Mouse (Mus musculus): ENCODE measurements around the gene Fam198a. TPM values are rescaled to one million over a fixed set of nuclear protein-coding genes. Genes with fewer than 3 reads are reported as not detected.
"Not testable (repeated sequence)": the region's sequence is repeated elsewhere in the genome, so short reads cannot be mapped to it uniquely, and the experiment has no call there.

The Fam198a gene
- polyA plus RNA-seq, 1 experiment from 2014 or later = 1.7 TPM

GRCm38 (mm10) chr9:122014241-122014667, 63.5 kb downstream of the Fam198a start:
- Histone ChIP-seq H3K9me3 (no peaks in the 10 kb centered on the region), H3K27me3 (replicated peaks) (no peaks in the 10 kb centered on the region), H3K9ac (no peak overlapping the region), H3K4me3 (no peak overlapping the region), H3K36me3 (replicated peaks) (no peaks in the 10 kb centered on the region), H3K27ac (no peak overlapping the region), H3K4me1 (peaks cover 7% of the 10 kb centered on the region), H3K4me2 (no peak overlapping the region)
- 0 out of 2 replicates have a peak, but pooled peaks have one; percentile 28 for ATAC-seq (replicated peaks)
- WGBS = 10% methylated on average over 10 of the region's 10 CpGs

DNA sequence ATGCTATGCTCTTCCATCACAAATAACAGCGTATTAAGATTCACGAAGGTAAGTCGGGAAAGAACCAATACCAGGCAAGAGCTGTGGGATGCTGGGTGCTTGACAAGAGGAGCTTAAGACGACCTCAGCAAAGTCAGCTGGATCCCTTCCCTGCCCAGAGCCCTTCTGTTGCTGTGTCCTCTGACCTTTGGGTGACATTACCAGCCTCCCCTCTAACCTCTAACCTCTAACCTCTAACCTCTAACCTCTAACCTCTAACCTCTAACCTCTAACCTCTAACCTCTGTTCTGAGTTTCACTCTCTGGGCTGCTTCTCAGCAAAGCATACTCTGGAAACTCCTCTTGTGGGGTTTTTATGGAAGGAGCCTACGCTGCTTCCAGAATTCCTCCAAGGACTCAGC, 67.3 kb downstream of the Fam198a start:
- H3K4me2 ChIP-seq = no peak overlapping the region
- 82% methylated on average over 5 of the region's 5 CpGs for WGBS
- H3K27me3 ChIP-seq (replicated peaks) = no peaks in the 10 kb centered on the region
- H3K9me3 ChIP-seq = no peaks in the 10 kb centered on the region
- H3K9ac ChIP-seq = no peak overlapping the region
- no peaks in the 10 kb centered on the region for H3K36me3 ChIP-seq (replicated peaks)
- H3K4me3 ChIP-seq = no peak overlapping the region
- H3K4me1 ChIP-seq = peaks cover 10% of the 10 kb centered on the region
- no peak overlapping the region; the same call in 1 of the 2 replicates for H3K27ac ChIP-seq
- ATAC-seq (replicated peaks) = no peak

DNA sequence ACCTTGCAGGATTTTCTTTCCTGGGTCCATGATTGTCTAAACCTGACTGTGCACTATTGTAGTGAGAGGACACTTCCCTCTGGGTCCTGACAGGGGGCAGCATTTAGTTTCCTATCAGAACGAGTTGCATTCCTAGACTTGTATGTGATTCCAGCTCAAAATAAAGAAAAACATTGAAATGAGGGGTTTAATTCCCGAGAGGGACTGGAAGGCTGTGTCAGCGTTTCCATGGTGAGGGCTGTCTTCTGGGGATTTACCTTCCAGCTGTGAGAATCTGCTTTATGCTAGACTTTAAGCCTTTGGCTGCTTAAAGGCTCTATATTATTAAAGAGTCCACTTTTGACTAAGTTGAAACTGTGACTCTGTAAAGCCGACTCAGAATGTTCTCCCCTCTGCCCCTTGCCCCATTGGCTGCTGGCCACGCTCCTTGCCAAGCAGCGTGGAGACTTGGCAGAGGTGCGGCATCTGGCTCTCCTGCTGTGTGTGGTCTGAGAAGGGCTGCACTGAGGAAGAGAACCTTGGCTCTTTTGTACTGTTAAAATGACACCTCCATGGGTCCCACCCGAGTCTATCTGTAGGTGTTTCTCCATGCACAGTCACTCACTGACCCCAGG, 68.1 kb downstream of the Fam198a start:
- no peaks in the 10 kb centered on the region for H3K36me3 ChIP-seq (replicated peaks)
- H3K9ac ChIP-seq = no peak overlapping the region
- H3K9me3 ChIP-seq = no peaks in the 10 kb centered on the region
- H3K27me3 ChIP-seq (replicated peaks) = no peaks in the 10 kb centered on the region
- peak; percentile 89 for ATAC-seq (replicated peaks)
- H3K27ac ChIP-seq = peak overlapping the region; percentile 62
- H3K4me1 ChIP-seq = peaks cover 10% of the 10 kb centered on the region
- peak overlapping the region; percentile 38 for H3K4me2 ChIP-seq
- 0 out of 2 replicates have a peak overlapping the region, but pooled peaks have one; percentile 5 for H3K4me3 ChIP-seq
- WGBS = 2% methylated on average over 8 of the region's 8 CpGs

GRCm38 (mm10) chr9:122020321-122020720, 69.5 kb downstream of the Fam198a start:
- ATAC-seq (replicated peaks) = no peak
- Histone ChIP-seq H3K4me3 (no peak overlapping the region), H3K36me3 (replicated peaks) (no peaks in the 10 kb centered on the region), H3K4me1 (peaks cover 10% of the 10 kb centered on the region), H3K27me3 (replicated peaks) (no peaks in the 10 kb centered on the region), H3K4me2 (no peak overlapping the region), H3K9ac (no peak overlapping the region), H3K27ac (no peak overlapping the region), H3K9me3 (no peaks in the 10 kb centered on the region)
- WGBS = 84% methylated on average over 4 of the region's 4 CpGs

- H3K27me3 ChIP-seq (replicated peaks); H3K4me3 ChIP-seq; H3K9ac ChIP-seq; H3K4me2 ChIP-seq; H3K27ac ChIP-seq; H3K36me3 ChIP-seq (replicated peaks); ATAC-seq (replicated peaks); H3K4me1 ChIP-seq; H3K9me3 ChIP-seq: not testable (repeated sequence)
- 92% methylated on average over 4 of the region's 4 CpGs for WGBS
Measured at GRCm38 (mm10) chr9:122021171-122021570, 70.4 kb downstream of the Fam198a start.

GRCm38 (mm10) chr9:122021581-122021980, 70.8 kb downstream of the Fam198a start:
- Histone ChIP-seq H3K4me3 (no peak overlapping the region), H3K4me1 (peaks cover 10% of the 10 kb centered on the region), H3K36me3 (replicated peaks) (no peaks in the 10 kb centered on the region), H3K9ac (no peak overlapping the region), H3K27ac (no peak overlapping the region), H3K4me2 (no peak overlapping the region), H3K27me3 (replicated peaks) (no peaks in the 10 kb centered on the region), H3K9me3 (no peaks in the 10 kb centered on the region)
- 92% methylated on average over 5 of the region's 5 CpGs for WGBS
- ATAC-seq (replicated peaks) = no peak

- Histone ChIP-seq H3K9ac (no peak overlapping the region), H3K4me1 (peaks cover 17% of the 10 kb centered on the region), H3K27me3 (replicated peaks) (no peaks in the 10 kb centered on the region), H3K36me3 (replicated peaks) (no peaks in the 10 kb centered on the region), H3K4me3 (no peak overlapping the region), H3K9me3 (no peaks in the 10 kb centered on the region), H3K27ac (no peak overlapping the region), H3K4me2 (no peak overlapping the region)
- no peak for ATAC-seq (replicated peaks)
- 72% methylated on average over 9 of the region's 9 CpGs for WGBS
Measured at GRCm38 (mm10) chr9:122022776-122023175, 72.0 kb downstream of the Fam198a start.

DNA sequence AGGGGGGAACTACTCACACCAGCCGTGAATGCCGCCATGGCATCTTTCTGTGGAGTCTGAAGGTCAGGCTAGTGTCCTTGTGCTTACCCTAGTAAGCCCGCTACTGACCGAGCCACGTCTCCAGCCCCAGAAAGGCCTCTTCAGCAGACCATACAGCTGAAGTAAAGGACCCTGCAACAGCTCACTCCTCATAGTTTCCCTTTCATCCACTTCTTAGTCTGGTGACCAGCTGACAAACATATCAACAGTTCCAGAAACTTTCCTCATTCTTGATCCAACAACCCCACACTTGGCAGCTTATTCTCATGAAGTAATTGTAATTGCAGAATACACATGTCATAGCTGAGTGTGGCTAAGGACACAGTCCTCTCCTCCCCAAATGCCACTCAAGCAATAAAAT, 73.1 kb downstream of the Fam198a start:
- Histone ChIP-seq H3K27ac (no peak overlapping the region), H3K9ac (no peak overlapping the region), H3K4me3 (no peak overlapping the region), H3K4me1 (peaks cover 15% of the 10 kb centered on the region), H3K27me3 (replicated peaks) (no peaks in the 10 kb centered on the region), H3K36me3 (replicated peaks) (no peaks in the 10 kb centered on the region), H3K9me3 (no peaks in the 10 kb centered on the region), H3K4me2 (no peak overlapping the region)
- ATAC-seq (replicated peaks) = no peak
- WGBS = 60% methylated on average over 5 of the region's 5 CpGs

DNA sequence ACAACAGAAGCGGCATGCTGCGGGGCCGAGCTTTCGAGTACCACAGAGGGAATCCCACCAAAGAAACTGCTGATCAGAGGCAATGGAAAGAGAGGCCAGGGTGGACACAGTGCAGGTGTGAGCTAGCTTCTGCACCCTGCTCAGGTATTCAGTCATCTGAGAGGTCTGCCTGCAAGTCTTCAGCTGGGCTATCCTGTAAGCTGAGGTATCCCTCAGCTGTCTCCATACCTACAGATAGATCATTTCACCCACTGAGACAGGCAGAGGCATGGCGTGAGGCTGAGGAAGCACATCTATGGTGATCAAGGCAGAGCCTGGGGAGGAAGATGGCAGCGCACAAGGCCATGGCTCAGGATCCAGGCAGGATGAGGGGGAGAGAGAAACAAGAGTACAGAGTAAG, 73.6 kb downstream of the Fam198a start:
- ATAC-seq (replicated peaks) = no peak
- Histone ChIP-seq H3K9ac (no peak overlapping the region), H3K27ac (no peak overlapping the region), H3K36me3 (replicated peaks) (no peaks in the 10 kb centered on the region), H3K27me3 (replicated peaks) (no peaks in the 10 kb centered on the region), H3K4me1 (peaks cover 10% of the 10 kb centered on the region), H3K4me3 (no peak overlapping the region), H3K9me3 (no peaks in the 10 kb centered on the region), H3K4me2 (no peak overlapping the region)
- WGBS = 94% methylated on average over 6 of the region's 6 CpGs

GRCm38 (mm10) chr9:122025855-122026590, 75.2 kb downstream of the Fam198a start:
- Histone ChIP-seq H3K27ac (no peak overlapping the region), H3K27me3 (replicated peaks) (no peaks in the 10 kb centered on the region), H3K4me1 (peaks cover 12% of the 10 kb centered on the region), H3K4me2 (no peak overlapping the region), H3K4me3 (no peak overlapping the region), H3K9ac (no peak overlapping the region), H3K9me3 (no peaks in the 10 kb centered on the region), H3K36me3 (replicated peaks) (no peaks in the 10 kb centered on the region)
- ATAC-seq (replicated peaks) = no peak
- 65% methylated on average over 7 of the region's 7 CpGs for WGBS

DNA sequence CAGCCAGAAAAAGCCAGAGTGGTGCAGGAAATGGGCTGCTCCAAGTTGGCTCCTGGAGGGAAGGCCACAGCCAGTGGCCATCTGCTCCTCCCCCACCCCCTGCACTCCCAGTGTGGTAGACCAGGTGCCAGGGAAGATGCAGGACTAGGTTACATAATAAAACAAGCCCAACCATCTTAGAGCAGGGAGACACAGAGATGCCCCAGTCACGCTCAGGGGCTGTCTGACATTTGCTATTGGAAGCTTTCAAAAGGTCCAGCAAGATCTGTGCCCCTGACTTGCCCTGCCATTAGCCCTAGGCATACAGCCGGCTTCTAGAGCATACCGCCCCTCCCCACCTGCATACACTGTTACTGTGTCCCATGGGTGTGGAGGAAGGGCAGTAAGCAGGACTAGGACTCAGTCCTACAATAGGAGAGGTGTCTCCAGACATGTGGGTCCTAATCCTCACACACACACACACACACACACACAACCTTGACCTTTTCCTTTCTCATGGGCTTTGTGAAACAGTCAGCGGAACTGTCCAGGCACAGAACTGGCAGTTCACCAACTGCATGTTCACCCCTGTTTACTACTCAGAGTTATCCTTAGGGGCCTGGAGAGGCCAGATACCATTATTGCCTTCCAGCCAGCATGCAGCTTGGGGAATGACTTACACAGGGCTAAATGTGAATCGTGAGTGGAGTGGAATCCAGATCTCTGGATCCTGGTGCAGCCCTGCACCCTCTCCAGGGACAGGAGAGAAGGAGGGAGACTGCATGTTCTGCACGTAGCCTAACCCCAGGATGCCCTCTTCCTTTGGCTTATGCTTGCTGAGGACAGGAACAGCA, 76.5 kb downstream of the Fam198a start:
- Histone ChIP-seq H3K9me3 (no peaks in the 10 kb centered on the region), H3K4me1 (peaks cover 12% of the 10 kb centered on the region), H3K27ac (peak overlapping the region; percentile 34), H3K9ac (no peak overlapping the region), H3K36me3 (replicated peaks) (no peaks in the 10 kb centered on the region), H3K27me3 (replicated peaks) (no peaks in the 10 kb centered on the region), H3K4me3 (no peak overlapping the region), H3K4me2 (no peak overlapping the region)
- WGBS = 67% methylated on average over 6 of the region's 6 CpGs
- ATAC-seq (replicated peaks) = no peak

Measured in midbrain, embryonic 15.5 days (tissue).